ENCODE assay signal across 14 mouse cellular contexts in genomic region chr3:127793022-127793421, GRCm38 (mm10). TPM values are rescaled to one million over a fixed set of nuclear protein-coding genes. Genes with fewer than 3 reads are reported as not detected.
DNase-seq lines count a peak whose midpoint lies in the region; ATAC-seq and TF ChIP-seq lines count a peak whose summit lies in the region.
"Had no signal": no experiment of that assay in that cellular context is flagged by ENCODE, and none has a peak within 500 bp of the region (broad histone marks: within the 10 kb centered on the region; RNA-seq: fewer than 3 reads in every experiment).

No protein-coding gene starts in this region.

- DNase-seq in kidney, adult 2 months, result peak; percentile 60
- DNase-seq in kidney, postnatal 14 days, result no peak
- peak; percentile 42 for DNase-seq in MEL-GATA-1-ER (ENCODE audit: extremely low read depth, low read depth)
- DNase-seq in liver, embryonic 11.5 days (ENCODE audit: low spot score), result no peak
- DNase-seq in left cerebral cortex, postnatal 14 days (ENCODE audit: low spot score in 2 of 2), result no peak
- DNase-seq in hindbrain, embryonic 14.5 days (ENCODE audit: low spot score), result no peak
- DNase-seq: cerebellum, postnatal 36 days had no signal

- H3K4me3 ChIP-seq in kidney, adult 2 months (ENCODE audit: insufficient read depth, low read depth, low read length), result no peak overlapping the region
- H3K4me3 ChIP-seq in liver, embryonic 11.5 days (ENCODE audit: low read depth, low read length), result no peak overlapping the region
- peak overlapping the region; percentile 42 for H3K4me3 ChIP-seq in megakaryocyte, embryonic 14.5 days (replicated peaks)
- H3K4me3 ChIP-seq in midbrain, embryonic 15.5 days, result no peak overlapping the region
- H3K4me3 ChIP-seq in hindbrain, embryonic 14.5 days (replicated peaks; ENCODE audit: low read length), result no peak overlapping the region
- H3K4me3 ChIP-seq: forebrain, embryonic 13.5 days; hindbrain, embryonic 13.5 days; limb, embryonic 10.5 days; neural tube, embryonic 13.5 days had no signal

- peaks cover 13% of the 10 kb centered on the region; the same call in 1 of the 2 replicates for H3K4me1 ChIP-seq in kidney, adult 2 months (ENCODE audit: control insufficient read depth, insufficient read depth, low read length)
- H3K4me1 ChIP-seq in liver, embryonic 11.5 days (replicated peaks; ENCODE audit: control insufficient read depth, insufficient read depth, low read length), result peaks cover 14% of the 10 kb centered on the region
- peaks cover 45% of the 10 kb centered on the region for H3K4me1 ChIP-seq in megakaryocyte, embryonic 14.5 days
- peaks cover 20% of the 10 kb centered on the region for H3K4me1 ChIP-seq in midbrain, embryonic 15.5 days
- H3K4me1 ChIP-seq in hindbrain, embryonic 14.5 days (replicated peaks; ENCODE audit: control insufficient read depth, insufficient read depth, low read length), result peaks cover 8% of the 10 kb centered on the region

- TF ChIP-seq POLR2A in kidney, adult 2 months (IDR thresholded peaks at IDR 0.05; ENCODE audit: low read depth, low read length), result no peak

- H3K4me2 ChIP-seq in liver, embryonic 11.5 days, result no peak overlapping the region
- no peak overlapping the region for H3K4me2 ChIP-seq in midbrain, embryonic 15.5 days
- H3K4me2 ChIP-seq in hindbrain, embryonic 14.5 days (replicated peaks), result no peak overlapping the region
- H3K4me2 ChIP-seq: forebrain, embryonic 13.5 days; hindbrain, embryonic 13.5 days; neural tube, embryonic 13.5 days had no signal

- H3K9me3 ChIP-seq in liver, embryonic 11.5 days (ENCODE audit: control insufficient read depth, low read length), result no peaks in the 10 kb centered on the region
- peaks cover 4% of the 10 kb centered on the region; the same call in 1 of the 2 replicates for H3K9me3 ChIP-seq in megakaryocyte, embryonic 14.5 days
- no peaks in the 10 kb centered on the region for H3K9me3 ChIP-seq in midbrain, embryonic 15.5 days
- H3K9me3 ChIP-seq in hindbrain, embryonic 14.5 days (ENCODE audit: control insufficient read depth, low read length), result no peaks in the 10 kb centered on the region
- H3K9me3 ChIP-seq: hindbrain, embryonic 13.5 days; limb, embryonic 10.5 days; neural tube, embryonic 13.5 days had no signal

- no peak overlapping the region for H3K9ac ChIP-seq in liver, embryonic 11.5 days (ENCODE audit: low read depth, low read length)
- H3K9ac ChIP-seq in midbrain, embryonic 15.5 days, result no peak overlapping the region
- H3K9ac ChIP-seq in hindbrain, embryonic 14.5 days, result no peak overlapping the region
- H3K9ac ChIP-seq: forebrain, embryonic 13.5 days; hindbrain, embryonic 13.5 days; neural tube, embryonic 13.5 days had no signal

- H3K27me3 ChIP-seq in kidney, adult 2 months (replicated peaks; ENCODE audit: control insufficient read depth, insufficient read depth, low read length), result no peaks in the 10 kb centered on the region
- peaks cover 14% of the 10 kb centered on the region for H3K27me3 ChIP-seq in liver, embryonic 11.5 days (replicated peaks; ENCODE audit: control insufficient read depth, insufficient read depth, low read length)
- H3K27me3 ChIP-seq in megakaryocyte, embryonic 14.5 days (replicated peaks), result no peaks in the 10 kb centered on the region
- peaks cover 30% of the 10 kb centered on the region for H3K27me3 ChIP-seq in midbrain, embryonic 15.5 days (replicated peaks)
- H3K27me3 ChIP-seq in hindbrain, embryonic 14.5 days (ENCODE audit: control insufficient read depth, insufficient read depth, low read length), result peaks cover 31% of the 10 kb centered on the region

- H3K27ac ChIP-seq in kidney, adult 2 months (ENCODE audit: insufficient read depth, low read depth, low read length), result no peak overlapping the region
- H3K27ac ChIP-seq in liver, embryonic 11.5 days (ENCODE audit: low read depth, low read length), result peak overlapping the region; percentile 52; the same call in 1 of the 2 replicates
- H3K27ac ChIP-seq in midbrain, embryonic 15.5 days, result no peak overlapping the region
- H3K27ac ChIP-seq in hindbrain, embryonic 14.5 days, result no peak overlapping the region
- H3K27ac ChIP-seq: forebrain, embryonic 13.5 days; hindbrain, embryonic 13.5 days; limb, embryonic 10.5 days; neural tube, embryonic 13.5 days had no signal

- intact Hi-C loops in left cerebral cortex, postnatal 14 days (cut with DNase I), result loop anchor here (5.0 kb wide), 1 partner anchor 154 kb away; no protein-coding TSS in a partner anchor

- TF ChIP-seq CTCF in kidney, adult 2 months (conservative IDR thresholded peaks at IDR 0.05; ENCODE audit: insufficient read depth, insufficient read length, low read depth, low read length), result no peak

- no peaks in the 10 kb centered on the region for H3K36me3 ChIP-seq in kidney, adult 2 months (ENCODE audit: control insufficient read depth, insufficient read depth, low read length)
- peaks cover 3% of the 10 kb centered on the region; the same call in 1 of the 2 replicates for H3K36me3 ChIP-seq in liver, embryonic 11.5 days (ENCODE audit: control insufficient read depth, insufficient read depth, low read length)
- H3K36me3 ChIP-seq in megakaryocyte, embryonic 14.5 days (replicated peaks; ENCODE audit: low read length), result peaks cover 52% of the 10 kb centered on the region
- H3K36me3 ChIP-seq in midbrain, embryonic 15.5 days (replicated peaks), result no peaks in the 10 kb centered on the region
- no peaks in the 10 kb centered on the region for H3K36me3 ChIP-seq in hindbrain, embryonic 14.5 days (replicated peaks; ENCODE audit: control insufficient read depth, insufficient read depth)
- H3K36me3 ChIP-seq: hindbrain, embryonic 13.5 days; limb, embryonic 10.5 days; neural tube, embryonic 13.5 days had no signal

- no peak for ATAC-seq in liver, embryonic 11.5 days (replicated peaks; ENCODE audit: low FRiP score)
- no peak for ATAC-seq in midbrain, embryonic 15.5 days (replicated peaks)
- ATAC-seq in hindbrain, embryonic 14.5 days (ENCODE audit: low FRiP score), result no peak
- ATAC-seq: activated CD4-positive, CD25-positive, alpha-beta regulatory T cell, adult 4 months; forebrain, embryonic 13.5 days had no signal

- 73% methylated on average over 7 of the region's 7 CpGs for WGBS in kidney, adult 2 months
- WGBS in liver, embryonic 11.5 days, result 85% methylated on average over 7 of the region's 7 CpGs
- WGBS in midbrain, embryonic 15.5 days, result 73% methylated on average over 7 of the region's 7 CpGs
- 86% methylated on average over 7 of the region's 7 CpGs for WGBS in hindbrain, embryonic 14.5 days

RNA-seq across cellular contexts. Expression of gene Tifa, which starts 3.4 kb away (rescaled TPM):
- 2.9 and 4.1 TPM in 2 replicates for polyA plus RNA-seq in kidney, adult 2 months (2012; rRNA removed)
- 13.4 and 14.3 TPM in 2 replicates for polyA plus RNA-seq in liver, embryonic 11.5 days (2014; fragmentation: Nextera tagmentation; extraction: Ambion mirVana)
- 131 and 222 TPM in 2 replicates for polyA plus RNA-seq in megakaryocyte, embryonic 14.5 days (2012; ENCODE audit: insufficient read depth, low replicate concordance)
- polyA plus RNA-seq in midbrain, embryonic 15.5 days (2015; fragmentation: Nextera tagmentation; extraction: Ambion mirVana), result 3.3 and 3.7 TPM in 2 replicates
- 1 to 10 TPM; 3.8 to 6.3 TPM for total RNA-seq in left cerebral cortex, postnatal 14 days (2021)
- 3.9 and 5.3 TPM in 2 replicates for polyA plus RNA-seq in hindbrain, embryonic 14.5 days (2014; fragmentation: Nextera tagmentation; extraction: Ambion mirVana)

RNA-seq across cellular contexts. Expression of gene Alpk1, which starts 12.7 kb away (rescaled TPM):
- polyA plus RNA-seq in kidney, adult 2 months (2012; rRNA removed), result 1.4 and 2.1 TPM in 2 replicates
- polyA plus RNA-seq in liver, embryonic 11.5 days (2014; fragmentation: Nextera tagmentation; extraction: Ambion mirVana), result 0.92 and 1.1 TPM in 2 replicates
- 0.25 TPM in 1 of 2 replicates, not detected in the other for polyA plus RNA-seq in megakaryocyte, embryonic 14.5 days (2012; ENCODE audit: insufficient read depth, low replicate concordance)
- polyA plus RNA-seq in midbrain, embryonic 15.5 days (2015; fragmentation: Nextera tagmentation; extraction: Ambion mirVana), result 0.37 and 0.45 TPM in 2 replicates
- 1 to 10 TPM; 3.9 to 4.9 TPM for total RNA-seq in left cerebral cortex, postnatal 14 days (2021)
- 0.80 and 0.91 TPM in 2 replicates for polyA plus RNA-seq in hindbrain, embryonic 14.5 days (2014; fragmentation: Nextera tagmentation; extraction: Ambion mirVana)

RNA-seq across cellular contexts. Expression of gene Ap1ar, which starts 44.3 kb away (rescaled TPM):
- 36.7 and 37.1 TPM in 2 replicates for polyA plus RNA-seq in kidney, adult 2 months (2012; rRNA removed)
- polyA plus RNA-seq in liver, embryonic 11.5 days (2014; fragmentation: Nextera tagmentation; extraction: Ambion mirVana), result 55.7 and 55.8 TPM in 2 replicates
- 2.3 and 27.8 TPM in 2 replicates for polyA plus RNA-seq in megakaryocyte, embryonic 14.5 days (2012; ENCODE audit: insufficient read depth, low replicate concordance)
- polyA plus RNA-seq in midbrain, embryonic 15.5 days (2015; fragmentation: Nextera tagmentation; extraction: Ambion mirVana), result 95.0 and 100 TPM in 2 replicates
- 10 to 100 TPM; 71.3 to 74.1 TPM for total RNA-seq in left cerebral cortex, postnatal 14 days (2021)
- polyA plus RNA-seq in hindbrain, embryonic 14.5 days (2014; fragmentation: Nextera tagmentation; extraction: Ambion mirVana), result 100.0 and 102 TPM in 2 replicates

Comparison
In these comparisons a context has a peak if more than half of its experiments do, and no peak if none do; other contexts are left out.
1. DNase-seq: peak in kidney, adult 2 months (single experiment) and MEL-GATA-1-ER (single experiment); none in kidney, postnatal 14 days (single experiment), liver, embryonic 11.5 days (single experiment), left cerebral cortex, postnatal 14 days (0 of 2) and hindbrain, embryonic 14.5 days (single experiment).